Mouse (Mus musculus) heart, postnatal 10 days (tissue): Measurements from ENCODE around the gene Pmvk. TPM values are rescaled to one million over a fixed set of nuclear protein-coding genes. Genes with fewer than 3 reads are reported as not detected.

Experiments
- DNase-seq, 2 experiments: peaks; one replicate each; pipeline ENCODE4 v3.0.0; 2021
- intact Hi-C: fragments of 180-260 bp; cut with DNase I; formaldehyde crosslinking; loops from one replicate; pipeline ENCODE4 v1.15.1; 2025
- total RNA-seq, 2 experiments: library from RNA; stranded (reverse); gene quantifications; 2 replicates each; pipeline ENCODE4 v1.2.3; 2021

The Pmvk gene
- total RNA-seq, 2 experiments from 2014 or later = 8.9 to 12.1 TPM

GRCm38 (mm10) chr3:89512225-89512624, 57.9 kb downstream of the Pmvk start:
- intact Hi-C loops = loop anchor here (5.0 kb wide), 1 partner anchor 260 kb away; the partner anchor contains the start of gene Ube2q1
- peak in 1 of 2 experiments; percentile 51 for DNase-seq

DNA sequence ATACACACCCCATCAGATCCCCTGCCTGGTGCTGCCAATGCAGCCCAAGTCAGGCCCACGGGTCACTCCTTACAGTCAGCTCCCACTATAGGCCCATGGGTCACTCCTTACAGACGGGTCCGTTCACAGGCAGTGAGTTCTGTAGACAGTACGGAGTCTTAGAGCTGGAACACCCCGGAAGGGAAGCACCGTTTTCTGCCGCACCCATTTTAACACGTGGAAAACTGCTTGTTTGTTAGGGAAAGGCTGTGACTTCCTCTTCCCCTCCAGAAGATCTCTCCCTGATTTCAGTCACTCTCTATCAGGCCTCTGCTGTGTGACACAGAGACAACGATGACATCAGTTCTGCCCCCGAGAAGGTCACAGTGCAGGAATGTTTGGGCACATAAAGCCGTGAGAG, 61.1 kb downstream of the Pmvk start:
- intact Hi-C loops = no loop called here
- no peak for DNase-seq

DNA sequence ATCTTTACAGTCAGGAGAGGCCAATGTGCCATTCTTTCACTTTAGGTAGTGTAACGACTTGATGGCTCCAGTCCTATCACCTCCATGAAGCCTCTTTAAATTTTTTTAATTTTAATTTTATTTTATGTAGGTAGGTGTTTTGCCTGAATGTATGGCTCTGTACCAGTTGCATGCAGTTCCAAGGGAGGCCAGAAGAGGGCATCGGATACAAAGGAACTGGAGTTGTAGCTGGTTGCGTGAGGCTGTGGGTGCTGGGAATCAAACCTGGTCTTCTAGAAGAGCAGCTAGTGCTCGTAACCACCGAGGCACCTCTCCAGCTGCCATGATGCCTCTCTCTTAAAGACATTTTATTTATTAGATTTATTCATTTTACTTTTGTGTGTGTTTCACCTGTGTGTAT, 62.0 kb downstream of the Pmvk start:
- DNase-seq = no peak

More for the DNA sequence above, 62.0 kb downstream of the Pmvk start:
- intact Hi-C loops = no loop called here

Other genes with a start within 250 kb of the Pmvk start
- 10 to 100 TPM; 20.4 to 21.8 TPM for gene Thbs3, start 239.4 kb upstream of the Pmvk start, total RNA-seq
- gene Mtx1, start 227.5 kb upstream of the Pmvk start, total RNA-seq = 10 to 100 TPM; 73.7 to 77.2 TPM
- gene Muc1, start 225.5 kb upstream of the Pmvk start, total RNA-seq = under 1 TPM; 0.20 to 0.34 TPM
- 10 to 100 TPM; 84.4 to 88.0 TPM for gene Krtcap2, start 208.6 kb upstream of the Pmvk start, total RNA-seq
- gene Trim46, start 208.2 kb upstream of the Pmvk start, total RNA-seq = 1 to 10 TPM in 1 of 2 experiments, under 1 TPM in 1; 0.77 to 1.1 TPM
- gene Dpm3, start 195.2 kb upstream of the Pmvk start, total RNA-seq = 10 to 100 TPM; 60.2 to 64.2 TPM
- 10 to 100 TPM; 29.3 to 31.3 TPM for gene Slc50a1, start 184.0 kb upstream of the Pmvk start, total RNA-seq
- 10 to 100 TPM; 48.8 to 57.5 TPM for gene Efna1, start 173.4 kb upstream of the Pmvk start, total RNA-seq
- under 1 TPM in 1 of 2 experiments, not detected in 1; 0.17 TPM for gene Efna3, start 131.6 kb upstream of the Pmvk start, total RNA-seq
- 1 to 10 TPM; 1.9 to 2.2 TPM for gene Efna4, start 116.5 kb upstream of the Pmvk start, total RNA-seq
- gene Adam15, start 104.5 kb upstream of the Pmvk start, total RNA-seq = 100 to 1,000 TPM; 101 to 118 TPM
- gene Dcst2, start 92.6 kb upstream of the Pmvk start, total RNA-seq = under 1 TPM in 1 of 2 experiments, not detected in 1; 0.26 TPM
- under 1 TPM; 0.43 to 0.57 TPM for gene Dcst1, start 89.3 kb upstream of the Pmvk start, total RNA-seq
- gene Zbtb7b, start 59.8 kb upstream of the Pmvk start, total RNA-seq = 10 to 100 TPM; 20.2 to 25.6 TPM
- gene Lenep, start 51.7 kb upstream of the Pmvk start, total RNA-seq = under 1 TPM in 1 of 2 experiments, not detected in 1; 0.64 TPM
- gene Flad1, start 42.7 kb upstream of the Pmvk start, total RNA-seq = 10 to 100 TPM; 44.4 TPM
- 10 to 100 TPM; 26.6 to 26.9 TPM for gene Cks1b, start 36.2 kb upstream of the Pmvk start, total RNA-seq
- 10 to 100 TPM; 59.1 to 62.1 TPM for gene Shc1, start 36.1 kb upstream of the Pmvk start, total RNA-seq
- gene Pygo2, start 24.3 kb upstream of the Pmvk start, total RNA-seq = 10 to 100 TPM; 16.8 to 22.3 TPM
- 10 to 100 TPM; 66.5 to 66.8 TPM for gene Pbxip1, start 17.8 kb upstream of the Pmvk start, total RNA-seq
- gene Kcnn3, start 65.6 kb downstream of the Pmvk start, total RNA-seq = 1 to 10 TPM; 7.4 to 8.8 TPM